Mouse (Mus musculus): ENCODE measurements at regions not wholly inside any gene's neighbourhood (a gene's known extent, or its start where the extent isn't known, plus 50 kb on each side); places are given as distances from the start of the nearest gene placed in this dataset.

GRCm38 (mm10) chr7:68582540-68583325 lies 166.3 kb downstream of the Arrdc4 start:
- TF ChIP-seq EP300 (IDR thresholded peaks at IDR 0.05; ENCODE audit: insufficient read depth, low read depth, low read length): no peak
- TF ChIP-seq POLR2A (IDR thresholded peaks at IDR 0.05; ENCODE audit: insufficient read depth, low read length): no peak
- TF ChIP-seq CTCF (IDR thresholded peaks at IDR 0.05; ENCODE audit: low read depth, low read length): no peak

Measured in ES-Bruce4 (cell line).